Mouse (Mus musculus): ENCODE results near the gene Dcst1. TPM values are rescaled to one million over a fixed set of nuclear protein-coding genes. Genes with fewer than 3 reads are reported as not detected.

Gene Dcst1
- total RNA-seq, 2 experiments from 2014 or later: 0.22 to 0.48 TPM

DNA sequence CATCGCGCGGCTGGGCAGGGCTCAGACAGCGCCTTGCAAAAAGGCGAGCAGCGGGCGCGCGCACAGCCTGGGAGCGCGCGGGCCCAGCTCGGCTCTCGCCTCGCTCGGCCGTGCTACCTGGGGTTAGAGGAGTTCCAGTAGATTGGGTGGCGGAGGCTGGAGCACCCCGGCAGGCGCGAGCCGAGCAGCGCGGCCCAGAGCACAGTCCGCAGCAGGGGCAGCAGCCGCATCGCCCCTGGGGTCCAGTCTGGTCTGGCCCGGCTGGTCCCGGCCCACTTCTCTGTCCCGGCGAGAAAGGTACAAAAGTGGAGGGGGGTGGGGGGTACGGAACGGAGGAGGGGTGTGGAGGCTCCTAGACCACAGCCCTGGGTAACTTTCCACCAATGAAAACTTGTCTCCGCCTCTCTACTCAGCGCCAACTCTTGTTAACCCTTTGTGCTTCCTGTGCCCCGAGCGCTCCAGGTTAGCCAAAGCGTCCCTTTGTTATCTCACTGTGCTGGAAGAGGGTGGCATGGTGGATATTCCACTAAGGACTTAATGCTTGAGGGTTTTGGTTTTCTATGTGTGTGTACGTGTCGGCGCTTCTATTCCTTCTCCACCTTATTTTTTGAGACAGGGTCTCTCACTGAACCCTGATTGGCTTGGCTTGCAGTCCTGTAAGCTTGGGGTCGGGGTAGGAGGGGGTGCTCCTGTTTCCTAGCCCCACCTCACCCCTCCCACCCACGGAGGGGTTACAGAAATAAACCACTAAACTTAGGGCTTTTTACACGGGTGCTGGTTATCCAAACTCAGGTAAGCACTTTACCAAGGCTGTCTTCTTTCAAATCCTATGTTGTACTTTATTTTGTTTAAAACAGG, 27.1 kb downstream of the Dcst1 start, which contains the start of gene Efna4:
Gene Efna4, minus strand, starts transcription at position 308 of the 858 bp plus-strand sequence.
- DNase-seq: peak; percentile 54 to 61
- intact Hi-C loops (cut with DNase I): loop anchor here (2.0 to 5.0 kb wide), 2 partner anchors 19 to 149 kb away; no protein-coding TSS in a partner anchor

DNA sequence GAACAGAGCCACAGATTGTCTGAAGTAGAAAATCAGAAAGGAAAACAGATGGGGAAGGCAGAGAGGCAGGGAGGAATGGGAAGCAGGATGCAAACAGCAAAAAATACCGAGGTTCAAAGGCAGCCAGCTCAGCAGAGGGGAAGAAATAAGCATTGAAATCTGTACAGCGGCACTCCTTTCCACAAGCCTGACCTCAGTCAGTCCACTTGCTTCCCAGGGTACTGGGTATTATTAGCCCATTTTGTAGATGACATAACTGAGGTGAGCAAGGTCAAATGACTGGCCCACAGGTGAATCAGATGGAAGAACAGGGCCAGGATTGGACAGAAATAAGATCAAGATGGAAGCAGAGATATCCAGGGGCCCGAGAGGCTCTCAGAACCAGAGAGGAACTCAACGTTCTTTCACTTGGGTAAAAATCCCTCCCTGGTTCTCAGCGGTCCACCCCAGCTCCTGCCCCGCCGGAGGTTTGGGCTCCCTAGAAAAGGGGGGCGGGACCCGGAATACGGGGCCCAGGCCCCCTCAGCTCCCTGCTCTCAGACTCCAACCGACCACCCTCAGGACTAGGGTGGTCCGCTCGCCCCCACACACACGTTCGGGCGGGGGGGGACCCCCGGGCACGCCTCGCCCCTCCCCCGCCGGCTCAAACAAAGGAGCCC, 27.9 kb downstream of the Dcst1 start:
- intact Hi-C loops (cut with DNase I): loop anchor here (2.0 to 5.0 kb wide), 2 partner anchors 18 to 150 kb away; no protein-coding TSS in a partner anchor
- DNase-seq: no peak

GRCm38 (mm10) chr3:89336529-89336928, 28.5 kb downstream of the Dcst1 start:
- intact Hi-C loops (cut with DNase I): loop anchor here (2.0 to 5.0 kb wide), 2 partner anchors 18 to 151 kb away; no protein-coding TSS in a partner anchor
- DNase-seq: no peak

DNA sequence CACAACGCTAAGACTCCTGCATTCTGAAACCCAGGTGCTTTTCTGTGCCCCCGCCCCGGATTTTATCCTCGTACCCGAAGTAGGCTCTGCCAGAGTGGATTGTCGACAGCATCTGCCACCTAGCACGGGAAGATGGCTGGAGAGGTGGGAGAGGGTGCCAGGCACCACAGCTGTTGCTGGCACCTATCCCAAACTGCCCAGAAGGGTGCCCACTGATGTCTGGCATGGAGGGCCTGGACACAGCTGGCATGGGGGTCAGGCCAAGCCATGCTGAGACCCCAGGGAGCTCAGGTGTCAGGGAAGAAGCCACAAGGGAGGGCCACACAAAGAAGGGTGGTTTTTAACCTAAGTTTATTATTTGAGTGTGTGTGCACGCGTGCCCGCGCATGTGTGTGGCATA, 32.0 kb downstream of the Dcst1 start:
- intact Hi-C loops (cut with DNase I): no loop called here
- DNase-seq: no peak

DNA sequence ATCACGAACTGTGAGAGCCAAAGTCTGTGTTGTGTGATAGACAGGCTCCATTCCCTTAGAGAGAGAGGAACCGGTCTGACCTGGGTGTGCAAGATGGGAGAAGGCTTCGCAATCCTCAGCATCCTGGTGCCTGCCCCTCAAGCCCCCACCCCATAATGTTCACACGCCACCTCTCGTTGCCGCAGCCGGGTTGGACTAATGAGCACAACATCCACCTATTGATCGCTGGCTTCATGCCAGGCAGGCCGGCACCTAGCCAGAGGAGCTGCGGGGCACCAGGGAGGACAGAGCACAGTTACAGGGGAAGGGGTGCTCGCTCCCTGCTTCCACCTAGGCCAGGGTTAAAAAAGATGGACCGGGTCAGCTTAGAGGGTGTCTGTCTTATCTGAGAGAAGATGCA, 32.6 kb downstream of the Dcst1 start:
- DNase-seq: no peak
- intact Hi-C loops (cut with DNase I): no loop called here

GRCm38 (mm10) chr3:89332013-89332412, 33.0 kb downstream of the Dcst1 start:
- no peak for DNase-seq
- intact Hi-C loops (cut with DNase I): no loop called here

GRCm38 (mm10) chr3:89331561-89331960, 33.5 kb downstream of the Dcst1 start:
- intact Hi-C loops (cut with DNase I): no loop called here
- DNase-seq: no peak

DNA sequence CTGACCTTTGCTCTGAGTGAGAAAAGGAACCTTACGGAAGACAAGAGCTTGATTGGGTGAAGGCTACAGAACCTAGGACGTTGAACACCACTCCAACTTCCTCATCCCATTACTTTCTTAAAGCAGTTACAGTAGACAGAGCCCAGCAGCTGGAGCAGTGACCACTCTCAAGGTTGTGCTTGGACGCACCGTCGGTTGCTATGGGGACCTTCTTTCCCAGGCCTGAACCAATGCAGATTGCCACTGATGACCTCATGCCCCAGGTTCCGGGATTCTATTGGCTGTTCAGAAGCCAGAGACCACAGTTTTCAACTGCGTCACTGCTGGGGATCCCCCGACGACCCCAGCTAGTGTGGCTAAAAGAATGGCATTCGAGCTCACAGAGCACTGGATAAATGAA, 34.1 kb downstream of the Dcst1 start:
- no peak for DNase-seq
- intact Hi-C loops (cut with DNase I): no loop called here

DNA sequence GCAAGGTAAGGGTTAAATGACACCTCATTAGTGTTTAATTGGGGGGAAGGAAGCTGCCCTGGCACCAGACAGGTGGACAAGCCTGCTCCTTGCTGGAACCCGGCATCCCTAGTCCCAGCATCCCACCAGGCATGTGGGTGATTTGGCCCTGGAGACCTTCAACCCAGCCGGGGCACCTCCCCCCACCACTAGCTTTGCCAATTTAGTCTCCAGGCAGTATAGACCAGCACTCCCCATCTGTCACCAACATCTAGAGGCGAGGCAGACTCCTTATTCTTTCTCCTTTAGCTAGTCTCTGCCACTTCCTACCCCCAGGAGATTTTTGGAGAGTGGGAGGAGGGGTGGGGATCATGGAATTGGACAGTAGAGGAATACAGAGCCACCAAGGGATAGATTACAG, 34.7 kb downstream of the Dcst1 start:
- intact Hi-C loops (cut with DNase I): no loop called here
- no peak for DNase-seq

GRCm38 (mm10) chr3:89328623-89329022, 36.4 kb downstream of the Dcst1 start:
- no peak for DNase-seq
- intact Hi-C loops (cut with DNase I): no loop called here

DNA sequence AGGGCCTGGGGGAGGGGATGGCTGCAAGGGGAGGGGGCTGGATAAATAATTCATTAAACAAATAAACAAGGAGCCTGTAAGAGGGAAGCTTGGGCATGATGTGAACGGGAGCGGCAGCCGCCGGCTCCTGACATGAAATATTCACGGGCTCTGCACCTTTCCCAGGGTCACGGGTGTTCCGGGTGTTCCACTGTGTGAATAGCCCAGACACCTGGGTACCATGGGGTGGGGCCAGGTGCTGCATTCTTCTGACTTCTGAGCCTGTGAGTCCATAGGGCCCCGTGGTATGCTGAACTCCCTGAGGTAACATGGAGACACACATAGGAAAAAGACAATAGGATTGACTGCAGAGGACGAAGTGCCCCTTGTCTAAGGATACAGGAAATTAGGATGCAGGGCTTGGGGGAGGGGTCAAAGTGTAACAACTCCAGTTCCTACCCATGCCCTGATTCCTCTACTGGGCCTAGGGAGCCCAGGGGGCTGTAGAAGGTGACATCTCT, 37.6 kb downstream of the Dcst1 start:
- DNase-seq: no peak
- intact Hi-C loops (cut with DNase I): no loop called here

DNA sequence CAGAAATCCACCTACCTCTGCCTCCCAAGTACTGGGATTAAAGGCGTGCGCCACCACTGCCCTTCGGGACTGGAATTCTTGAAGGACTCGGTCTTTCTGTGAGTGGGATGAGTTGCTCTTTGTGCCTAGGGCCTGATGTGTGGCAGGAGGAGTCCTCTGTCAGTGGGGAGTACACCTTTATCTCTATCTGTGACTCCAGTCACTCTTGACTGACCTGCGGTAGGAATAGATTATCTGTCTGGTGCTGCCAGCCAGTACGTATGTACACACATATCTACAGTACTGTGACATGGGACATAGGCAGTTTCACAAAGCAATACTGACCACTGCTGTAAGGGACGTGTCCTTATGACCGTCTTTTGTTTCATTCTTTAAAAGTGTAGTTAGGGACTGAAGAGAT, 39.2 kb downstream of the Dcst1 start:
- intact Hi-C loops (cut with DNase I): no loop called here
- no peak for DNase-seq

DNA sequence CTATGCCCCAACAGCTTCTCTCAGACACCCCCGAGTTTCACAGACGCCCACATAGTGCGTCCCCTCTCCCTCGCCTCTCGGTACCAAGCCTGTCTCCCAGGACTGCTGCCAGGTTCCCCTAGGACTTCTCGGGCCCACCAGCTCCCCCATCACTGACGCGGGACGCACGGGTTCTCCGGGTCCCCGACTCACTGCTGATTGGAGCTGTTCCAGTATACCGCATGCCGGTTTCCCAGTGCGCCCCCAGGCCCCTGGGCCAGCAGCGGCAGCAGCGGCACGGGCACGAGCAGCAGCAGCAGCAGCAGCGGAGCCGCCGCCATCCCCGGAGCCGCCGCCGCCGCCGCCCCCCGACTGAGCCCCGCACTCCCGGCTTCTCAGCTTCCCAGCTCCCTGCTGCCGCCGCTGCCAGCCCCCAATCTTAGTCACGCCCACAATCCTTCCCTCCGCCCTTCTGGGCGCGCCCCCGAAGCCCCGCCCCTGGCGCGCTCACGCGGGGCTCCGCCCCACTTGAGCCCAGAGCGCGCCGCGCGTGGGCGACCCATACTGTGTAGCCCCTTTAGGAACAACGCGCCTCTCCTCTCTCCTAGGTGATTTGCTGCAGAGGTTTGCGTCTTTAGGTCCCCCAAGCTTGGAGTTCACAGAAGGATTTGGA, 42.4 kb downstream of the Dcst1 start, which contains the start of gene Efna3:
Gene Efna3, minus strand, starts transcription at position 452 of the 652 bp plus-strand sequence.
- DNase-seq: peak; percentile 77
- intact Hi-C loops (cut with DNase I): no loop called here

DNA sequence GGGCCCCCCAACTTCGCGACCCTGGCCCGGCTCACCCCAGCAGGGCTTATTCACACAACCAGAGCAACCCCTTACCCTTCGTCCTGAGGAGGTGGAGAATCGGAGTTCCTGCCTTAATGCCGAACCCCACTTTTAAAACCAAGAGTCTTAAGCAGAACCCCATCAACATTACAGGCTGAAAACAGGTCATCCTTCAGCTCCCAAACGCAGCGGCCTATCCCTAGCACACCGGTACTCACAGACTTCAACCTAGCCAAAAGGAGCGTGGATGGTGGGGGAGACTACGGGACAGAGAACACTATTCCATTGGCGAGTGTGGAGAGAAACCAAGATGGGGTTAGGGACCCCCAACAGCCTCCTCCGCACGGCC, 42.9 kb downstream of the Dcst1 start:
- DNase-seq: no peak
- intact Hi-C loops (cut with DNase I): no loop called here

- intact Hi-C loops (cut with DNase I): no loop called here
- no peak for DNase-seq
These were observed 43.6 kb downstream of the Dcst1 start for GRCm38 (mm10) chr3:89321183-89322130.

- intact Hi-C loops (cut with DNase I): no loop called here
- DNase-seq: no peak
These were observed 44.4 kb downstream of the Dcst1 start for GRCm38 (mm10) chr3:89320581-89321182.

GRCm38 (mm10) chr3:89319591-89320350, 45.3 kb downstream of the Dcst1 start:
- intact Hi-C loops (cut with DNase I): loop anchor here (2.0 kb wide), 1 partner anchor 17 kb away; no protein-coding TSS in a partner anchor

GRCm38 (mm10) chr3:89318971-89319590, 46.0 kb downstream of the Dcst1 start:
- no peak for DNase-seq
- intact Hi-C loops (cut with DNase I): loop anchor here (2.0 kb wide), 1 partner anchor 18 kb away; no protein-coding TSS in a partner anchor

More at GRCm38 (mm10) chr3:89319591-89320350, 45.3 kb downstream of the Dcst1 start:
- DNase-seq: no peak

All from heart, postnatal 14 days (tissue).